8 mouse cellular contexts compared by ENCODE assay signal in genomic region chr15:80080711-80081615, GRCm38 (mm10). TPM values are rescaled to one million over a fixed set of nuclear protein-coding genes. Genes with fewer than 3 reads are reported as not detected.
DNase-seq lines count a peak whose midpoint lies in the region; ATAC-seq and TF ChIP-seq lines count a peak whose summit lies in the region.

No protein-coding gene starts in this region.

- no peak for TF ChIP-seq POLR2A in thymus, adult 2 months (IDR thresholded peaks at IDR 0.05; ENCODE audit: control insufficient read depth, extremely low read depth, insufficient read depth, low read length, poor library complexity)
- TF ChIP-seq POLR2A in small intestine, adult 2 months (IDR thresholded peaks at IDR 0.05; ENCODE audit: low read depth, low read length) = no peak

- H3K4me3 ChIP-seq in thymus, adult 2 months (ENCODE audit: control insufficient read depth, insufficient read depth, low read length) = no peak overlapping the region
- H3K4me3 ChIP-seq in hindbrain, embryonic 10.5 days = peak overlapping the region; percentile 73
- peak overlapping the region; percentile 71 for H3K4me3 ChIP-seq in liver, embryonic 12.5 days
- H3K4me3 ChIP-seq in small intestine, adult 2 months (ENCODE audit: low read depth, low read length) = peak overlapping the region; percentile 38

- no peak for TF ChIP-seq CTCF in thymus, adult 2 months (IDR thresholded peaks at IDR 0.05; ENCODE audit: borderline replicate concordance, control insufficient read depth, extremely low read depth, insufficient read depth, low read length, poor library complexity)
- TF ChIP-seq CTCF in small intestine, adult 2 months (IDR thresholded peaks at IDR 0.05; ENCODE audit: extremely low read depth, insufficient read length, insufficient replicate concordance, low read depth, low read length) = peak; percentile 34; the same call in 1 of the 2 replicates

- H3K9ac ChIP-seq in liver, embryonic 12.5 days = peak overlapping the region; percentile 83

- no peak overlapping the region for H3K27ac ChIP-seq in thymus, adult 2 months (ENCODE audit: control insufficient read depth, insufficient read depth, low read length)
- peak overlapping the region; percentile 90; the same call in 1 of the 2 replicates for H3K27ac ChIP-seq in hindbrain, embryonic 10.5 days
- peak overlapping the region; percentile 93 for H3K27ac ChIP-seq in liver, embryonic 12.5 days
- no peak overlapping the region for H3K27ac ChIP-seq in small intestine, adult 2 months (ENCODE audit: insufficient read depth, low read depth, low read length)

- H3K36me3 ChIP-seq in thymus, adult 2 months (ENCODE audit: control insufficient read depth, insufficient read depth, low read length) = peaks cover 56% of the 10 kb centered on the region
- peaks cover 65% of the 10 kb centered on the region for H3K36me3 ChIP-seq in hindbrain, embryonic 10.5 days
- H3K36me3 ChIP-seq in liver, embryonic 12.5 days = peaks cover 65% of the 10 kb centered on the region
- peaks cover 46% of the 10 kb centered on the region for H3K36me3 ChIP-seq in small intestine, adult 2 months (ENCODE audit: control insufficient read depth, insufficient read depth, low read length)

- DNase-seq in thymus, adult 2 months = peak; percentile 27
- no peak for DNase-seq in thymus, adult 18-20 months
- DNase-seq in cerebellum, adult 8-10 months = peak; percentile 57
- peak; percentile 49 for DNase-seq in hindbrain, embryonic 10.5 days (ENCODE audit: low spot score)
- no peak for DNase-seq in layer of hippocampus, adult 8-10 months (ENCODE audit: low spot score in 2 of 2)
- no peak for DNase-seq in ovary, postnatal 10 days (ENCODE audit: low spot score)

- H3K4me2 ChIP-seq in liver, embryonic 12.5 days = peak overlapping the region; percentile 79

- no peaks in the 10 kb centered on the region for H3K27me3 ChIP-seq in thymus, adult 2 months (ENCODE audit: control insufficient read depth, insufficient read depth, low read length)
- no peaks in the 10 kb centered on the region for H3K27me3 ChIP-seq in hindbrain, embryonic 10.5 days (ENCODE audit: insufficient read depth, poor library complexity, severe bottlenecking)
- H3K27me3 ChIP-seq in liver, embryonic 12.5 days (replicated peaks) = no peaks in the 10 kb centered on the region
- no peaks in the 10 kb centered on the region for H3K27me3 ChIP-seq in small intestine, adult 2 months (ENCODE audit: control insufficient read depth, insufficient read depth, low read length)

- peaks cover 15% of the 10 kb centered on the region for H3K4me1 ChIP-seq in thymus, adult 2 months (replicated peaks; ENCODE audit: control insufficient read depth, insufficient read depth, low read length)
- peaks cover 41% of the 10 kb centered on the region for H3K4me1 ChIP-seq in hindbrain, embryonic 10.5 days (replicated peaks)
- peaks cover 61% of the 10 kb centered on the region for H3K4me1 ChIP-seq in liver, embryonic 12.5 days
- H3K4me1 ChIP-seq in small intestine, adult 2 months (ENCODE audit: control insufficient read depth, insufficient read depth, insufficient read length, low read length) = peaks cover 7% of the 10 kb centered on the region; the same call in 1 of the 2 replicates

- no peaks in the 10 kb centered on the region for H3K9me3 ChIP-seq in hindbrain, embryonic 10.5 days
- H3K9me3 ChIP-seq in liver, embryonic 12.5 days (replicated peaks) = no peaks in the 10 kb centered on the region

- WGBS in thymus, adult 2 months = 73% methylated on average over 9 of the region's 9 CpGs
- WGBS in hindbrain, embryonic 10.5 days = 69% methylated on average over 9 of the region's 9 CpGs
- WGBS in liver, embryonic 12.5 days (ENCODE audit: insufficient replicate concordance) = 32% methylated on average over 9 of the region's 9 CpGs
- 33% methylated on average over 9 of the region's 9 CpGs for WGBS in small intestine, adult 2 months

- ATAC-seq in liver, embryonic 12.5 days = no peak

RNA-seq across cellular contexts. Expression of gene Syngr1, which starts 10.2 kb away (rescaled TPM):
- 91.8 and 121 TPM in 2 replicates for polyA plus RNA-seq in thymus, adult 2 months (2012; rRNA removed)
- 7.6 and 7.7 TPM in 2 replicates for polyA plus RNA-seq in hindbrain, embryonic 10.5 days (2016; fragmentation: Nextera tagmentation; extraction: Ambion mirVana)
- polyA plus RNA-seq in liver, embryonic 12.5 days (2016; fragmentation: Nextera tagmentation; extraction: Ambion mirVana) = 20.4 and 21.9 TPM in 2 replicates
- polyA plus RNA-seq in small intestine, adult 2 months (2012; rRNA removed) = 13.4 and 29.1 TPM in 2 replicates
- 100 to 1,000 TPM; 383 to 406 (median 399) TPM for total RNA-seq in layer of hippocampus, adult 8-10 months (2022)

RNA-seq across cellular contexts. Expression of gene Rpl3, which starts 10.7 kb away (rescaled TPM):
- polyA plus RNA-seq in thymus, adult 2 months (2012; rRNA removed) = 627 and 715 TPM in 2 replicates
- 806 and 957 TPM in 2 replicates for polyA plus RNA-seq in hindbrain, embryonic 10.5 days (2016; fragmentation: Nextera tagmentation; extraction: Ambion mirVana)
- 912 and 924 TPM in 2 replicates for polyA plus RNA-seq in liver, embryonic 12.5 days (2016; fragmentation: Nextera tagmentation; extraction: Ambion mirVana)
- 129 and 298 TPM in 2 replicates for polyA plus RNA-seq in small intestine, adult 2 months (2012; rRNA removed)
- total RNA-seq in layer of hippocampus, adult 8-10 months (2022) = 100 to 1,000 TPM; 431 to 611 (median 527) TPM

RNA-seq across cellular contexts. Expression of gene Tab1, which starts 52.0 kb away (rescaled TPM):
- 53.8 and 61.0 TPM in 2 replicates for polyA plus RNA-seq in thymus, adult 2 months (2012; rRNA removed)
- 41.3 and 42.8 TPM in 2 replicates for polyA plus RNA-seq in hindbrain, embryonic 10.5 days (2016; fragmentation: Nextera tagmentation; extraction: Ambion mirVana)
- polyA plus RNA-seq in liver, embryonic 12.5 days (2016; fragmentation: Nextera tagmentation; extraction: Ambion mirVana) = 18.5 and 18.9 TPM in 2 replicates
- 14.7 and 28.6 TPM in 2 replicates for polyA plus RNA-seq in small intestine, adult 2 months (2012; rRNA removed)
- total RNA-seq in layer of hippocampus, adult 8-10 months (2022) = 10 to 100 TPM; 27.3 to 29.5 (median 29.0) TPM

Comparison
In these comparisons a context has a peak if more than half of its experiments do, and no peak if none do; other contexts are left out.
1. DNase-seq: peak in thymus, adult 2 months (single experiment), cerebellum, adult 8-10 months (single experiment) and hindbrain, embryonic 10.5 days (single experiment); none in thymus, adult 18-20 months (0 of 2), layer of hippocampus, adult 8-10 months (0 of 2) and ovary, postnatal 10 days (single experiment).
2. H3K27ac ChIP-seq: peak in hindbrain, embryonic 10.5 days (single experiment) and liver, embryonic 12.5 days (single experiment); none in thymus, adult 2 months (single experiment) and small intestine, adult 2 months (single experiment).